44 mouse cellular contexts compared by ENCODE assay signal in genomic region chr4:59160289-59160688, GRCm38 (mm10). TPM values are rescaled to one million over a fixed set of nuclear protein-coding genes. Genes with fewer than 3 reads are reported as not detected.
"Had no signal": no experiment of that assay in that cellular context is flagged by ENCODE, and none has a peak within 500 bp of the region (broad histone marks: within the 10 kb centered on the region; RNA-seq: fewer than 3 reads in every experiment).

No protein-coding gene starts in this region.

- H3K27ac ChIP-seq: left cerebral cortex, adult 2 months; limb, embryonic 10.5 days; limb, embryonic 12.5 days; limb, embryonic 13.5 days; limb, embryonic 15.5 days; liver, embryonic 12.5 days; liver, embryonic 13.5 days; liver, embryonic 14.5 days; liver, embryonic 15.5 days; lung, embryonic 15.5 days; macrophage; midbrain, embryonic 10.5 days; midbrain, embryonic 12.5 days; midbrain, embryonic 13.5 days; midbrain, embryonic 15.5 days; neural tube, embryonic 12.5 days had no signal

- DNase-seq: left cerebral cortex, postnatal 4 days; liver; liver, embryonic 13.5 days; liver, postnatal 0 days; lung, adult 18-20 months; lung, adult 2 months; lung, postnatal 36 days; midbrain, embryonic 14.5 days had no signal

- H3K9ac ChIP-seq: limb, embryonic 12.5 days; limb, embryonic 13.5 days; limb, embryonic 15.5 days; liver, embryonic 12.5 days; liver, embryonic 13.5 days; liver, embryonic 14.5 days; liver, embryonic 15.5 days; liver, postnatal 0 days; lung, embryonic 14.5 days; lung, embryonic 15.5 days; midbrain, embryonic 12.5 days; midbrain, embryonic 13.5 days; midbrain, embryonic 15.5 days; neural tube, embryonic 12.5 days had no signal

- H3K4me2 ChIP-seq: limb, embryonic 12.5 days; limb, embryonic 13.5 days; limb, embryonic 15.5 days; liver, embryonic 11.5 days; liver, embryonic 12.5 days; liver, embryonic 13.5 days; liver, embryonic 15.5 days; lung, embryonic 14.5 days; lung, embryonic 15.5 days; midbrain, embryonic 11.5 days; midbrain, embryonic 12.5 days; midbrain, embryonic 13.5 days; midbrain, embryonic 15.5 days; neural tube, embryonic 12.5 days had no signal

- ATAC-seq: liver, embryonic 12.5 days; liver, postnatal 0 days; midbrain, embryonic 13.5 days; midbrain, embryonic 15.5 days; midbrain, embryonic 16.5 days had no signal

- H3K36me3 ChIP-seq: limb, embryonic 10.5 days; limb, embryonic 12.5 days; limb, embryonic 13.5 days; limb, embryonic 15.5 days; liver, embryonic 12.5 days; liver, embryonic 13.5 days; liver, embryonic 15.5 days; lung, embryonic 15.5 days; midbrain, embryonic 10.5 days; midbrain, embryonic 12.5 days; midbrain, embryonic 13.5 days; midbrain, embryonic 15.5 days; neural tube, embryonic 12.5 days had no signal

- H3K4me3 ChIP-seq: left cerebral cortex, adult 2 months; limb, embryonic 10.5 days; limb, embryonic 12.5 days; limb, embryonic 13.5 days; limb, embryonic 15.5 days; liver, embryonic 12.5 days; liver, embryonic 13.5 days; liver, embryonic 15.5 days; lung, embryonic 15.5 days; megakaryocyte, embryonic 14.5 days; midbrain, embryonic 10.5 days; midbrain, embryonic 12.5 days; midbrain, embryonic 13.5 days; midbrain, embryonic 15.5 days; myocyte; neural tube, embryonic 12.5 days had no signal

- H3K9me3 ChIP-seq: limb, embryonic 10.5 days; limb, embryonic 12.5 days; limb, embryonic 13.5 days; limb, embryonic 15.5 days; liver, embryonic 12.5 days; liver, embryonic 13.5 days; liver, embryonic 15.5 days; lung, embryonic 15.5 days; megakaryocyte, embryonic 14.5 days; midbrain, embryonic 10.5 days; midbrain, embryonic 12.5 days; midbrain, embryonic 13.5 days; midbrain, embryonic 15.5 days; neural tube, embryonic 12.5 days had no signal

- H3K4me1 ChIP-seq: limb, embryonic 12.5 days; limb, embryonic 15.5 days; midbrain, embryonic 10.5 days; midbrain, embryonic 12.5 days; midbrain, embryonic 13.5 days; midbrain, embryonic 15.5 days; neural tube, embryonic 12.5 days had no signal

- H3K27me3 ChIP-seq: limb, embryonic 12.5 days; limb, embryonic 13.5 days; limb, embryonic 15.5 days; liver, embryonic 12.5 days; liver, embryonic 13.5 days; liver, embryonic 15.5 days; lung, embryonic 15.5 days; midbrain, embryonic 12.5 days; midbrain, embryonic 13.5 days; midbrain, embryonic 15.5 days; neural tube, embryonic 12.5 days had no signal

RNA-seq across cellular contexts. Expression of gene AI481877, which starts 21.5 kb away (rescaled TPM):
- total RNA-seq: left cerebral cortex, adult 2 months; left cerebral cortex, postnatal 10 days; left cerebral cortex, postnatal 14 days; left cerebral cortex, postnatal 25 days; left cerebral cortex, postnatal 36 days; left cerebral cortex, postnatal 4 days; liver, adult 2 months; megakaryocyte progenitor cell, adult 5-6 weeks; megakaryocyte, adult 5-6 weeks; megakaryocyte-erythroid progenitor cell, adult 5-6 weeks; midbrain, postnatal 0 days; monocyte, adult 5-6 weeks had no signal
- polyA plus RNA-seq: limb, embryonic 10.5 days; limb, embryonic 11.5 days; limb, embryonic 13.5 days; limb, embryonic 14.5 days; limb, embryonic 15.5 days; liver, adult 2 months; liver, embryonic 11.5 days; liver, embryonic 12.5 days; liver, embryonic 13.5 days; liver, embryonic 14.5 days; liver, embryonic 15.5 days; liver, embryonic 16.5 days; liver, postnatal 0 days; lung, embryonic 14.5 days; lung, embryonic 15.5 days; lung, postnatal 0 days; macrophage; midbrain, embryonic 10.5 days; midbrain, embryonic 11.5 days; midbrain, embryonic 12.5 days; midbrain, embryonic 14.5 days; midbrain, embryonic 16.5 days; neural tube, embryonic 11.5 days; neural tube, embryonic 12.5 days had no signal
